Mouse (Mus musculus) spleen, postnatal 14 days (tissue): ENCODE results near the gene Pirb.
A peak's percentile ranks its signal among the peaks of the same experiment; 100 is the strongest.

Experiments
- DNase-seq, 2 experiments: peaks; one replicate each; pipeline ENCODE4 v3.0.0; 2021 to 2022; ENCODE audit warnings: low spot score in 2 of 2

Gene Pirb

DNA sequence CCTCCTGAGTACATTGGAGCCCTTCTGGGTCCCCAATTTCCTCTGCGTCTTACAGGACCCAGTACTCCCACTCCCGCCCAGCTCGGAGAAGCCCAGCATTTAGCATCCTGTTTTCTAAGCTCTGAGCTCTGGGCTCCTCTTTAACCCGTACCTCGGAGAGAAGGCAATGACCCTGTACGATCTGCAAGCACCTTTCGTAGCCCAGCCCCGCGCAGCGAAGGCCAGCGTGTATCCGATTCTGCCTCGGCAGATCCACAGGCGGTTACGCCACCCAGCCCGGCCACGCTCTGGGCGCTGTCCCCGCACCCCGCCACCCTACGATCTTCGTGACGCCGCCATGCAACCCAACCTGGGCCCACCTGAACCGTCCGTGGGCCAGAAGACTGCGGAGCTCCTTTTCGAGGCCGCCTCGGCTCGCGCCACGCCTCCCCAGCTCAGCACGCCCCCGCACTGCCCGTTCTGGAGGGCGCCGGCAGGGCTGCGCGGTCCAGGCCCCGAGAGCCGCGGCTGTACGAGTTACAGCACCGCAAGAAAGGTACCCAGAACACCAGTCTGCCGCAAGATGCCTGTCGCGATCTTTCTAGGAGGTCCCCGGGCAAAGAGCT lies 27.7 kb downstream of the Pirb start, which contains the start of gene Tsen34:
Gene Tsen34, plus strand, starts transcription at position 482 of the 605 bp plus-strand sequence.
- no peak for DNase-seq

DNA sequence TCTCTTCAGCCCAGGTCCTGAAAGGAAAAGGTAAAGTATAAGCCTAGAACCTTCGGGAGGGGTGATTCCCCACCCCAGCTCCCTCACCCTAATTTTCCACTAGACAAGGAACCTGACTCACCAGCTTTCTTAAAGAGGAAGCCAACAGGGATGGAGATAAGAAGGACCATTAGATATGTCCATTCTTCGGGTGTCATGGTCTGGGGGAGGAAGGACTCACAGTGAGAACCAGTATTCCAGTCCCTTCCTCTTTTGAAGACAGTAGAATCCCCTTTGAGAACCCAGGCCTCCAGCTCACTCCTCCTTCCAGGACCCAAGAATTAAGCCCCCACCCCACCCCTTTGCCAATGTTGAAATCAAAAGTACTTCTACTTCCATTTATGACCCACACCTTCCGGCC lies 28.3 kb downstream of the Pirb start:
- no peak for DNase-seq

DNA sequence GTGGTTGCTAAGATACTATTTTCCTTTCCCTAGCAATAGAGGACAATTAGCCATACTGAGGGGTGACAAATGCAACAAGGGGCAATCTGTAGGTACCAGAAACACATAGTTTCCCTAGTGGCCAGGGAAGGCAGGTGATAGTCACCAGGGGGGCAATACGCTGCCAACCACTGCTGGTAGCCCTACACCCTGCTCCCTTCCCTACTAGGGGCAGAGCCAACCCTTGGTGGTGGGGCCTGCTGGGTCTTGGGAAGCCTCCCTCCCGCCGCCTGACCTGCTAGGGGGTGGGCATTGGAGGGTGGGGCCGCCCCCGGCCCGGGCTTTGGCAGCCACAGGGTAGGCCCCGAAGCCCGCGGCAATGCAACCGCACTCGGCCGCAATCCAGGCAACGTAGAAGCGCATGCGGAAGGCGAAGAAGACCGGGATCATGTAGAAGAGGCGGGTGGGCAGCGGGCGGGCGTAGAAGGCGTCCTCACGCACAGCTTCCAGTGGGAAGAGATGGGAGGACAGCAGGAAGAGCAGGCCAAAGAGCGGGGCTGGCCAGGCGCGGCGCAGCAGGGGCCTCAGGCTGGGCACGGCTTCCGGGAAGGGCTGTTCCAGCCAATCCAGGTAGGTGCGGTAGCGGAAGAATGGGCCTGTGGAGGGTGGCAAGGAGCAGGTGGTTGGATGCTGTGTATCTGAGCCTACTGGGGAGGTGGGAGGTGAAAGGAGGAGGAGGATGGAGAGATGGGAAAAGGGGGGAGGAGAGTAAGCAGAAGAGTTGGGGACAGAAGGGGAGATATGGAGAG lies 34.6 kb downstream of the Pirb start:
- no peak for DNase-seq

DNA sequence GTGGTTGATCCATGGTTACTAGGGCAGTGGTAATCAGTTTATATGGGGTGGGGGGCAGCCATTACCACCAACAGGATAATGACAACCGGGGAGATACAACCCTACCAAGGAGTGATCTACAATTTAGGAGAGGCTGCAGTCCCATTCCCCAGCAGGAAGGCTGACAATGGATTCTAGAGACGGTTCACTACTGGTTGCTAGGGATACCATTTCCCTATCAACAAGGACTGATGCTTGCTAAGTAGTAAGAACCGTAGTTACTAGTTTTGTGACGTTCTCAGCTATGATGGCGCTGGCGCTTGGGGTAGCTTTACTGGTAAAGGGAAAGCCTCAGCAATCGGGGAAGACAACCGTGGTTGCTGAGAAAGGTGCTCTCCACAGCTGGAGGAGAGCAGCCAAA lies 35.5 kb downstream of the Pirb start:
- DNase-seq = no peak

DNA sequence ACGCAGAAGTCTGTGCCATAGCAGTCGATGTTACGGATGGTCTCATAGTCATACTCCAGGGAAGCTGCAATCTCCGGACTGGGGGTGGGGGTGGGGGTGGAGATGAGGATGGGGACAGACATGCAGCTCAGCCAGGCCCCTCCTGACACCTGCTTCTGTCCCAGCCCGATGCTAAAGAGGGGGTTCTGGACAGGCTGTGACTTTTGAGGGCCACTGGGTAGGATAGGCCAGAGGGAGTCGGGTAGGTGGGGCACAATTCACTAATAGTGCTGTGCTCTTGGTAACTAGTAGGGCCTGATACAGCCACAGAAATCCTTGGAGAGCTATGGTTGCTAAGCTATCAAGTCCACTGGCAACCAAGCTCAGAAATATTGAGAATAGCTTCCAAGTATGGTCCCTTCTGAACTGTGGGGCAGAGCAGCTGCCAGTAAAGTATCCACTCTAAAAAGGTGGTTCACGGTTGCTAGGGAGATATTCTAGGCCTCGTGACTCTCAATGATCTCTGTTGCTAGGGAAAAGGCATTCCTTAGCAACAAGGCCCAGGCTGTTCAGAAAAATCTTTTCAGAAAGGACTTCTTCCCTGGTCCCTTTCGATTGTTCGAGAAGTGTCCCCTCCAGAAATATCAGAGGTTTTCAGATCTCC lies 36.2 kb downstream of the Pirb start:
- DNase-seq = no peak

DNA sequence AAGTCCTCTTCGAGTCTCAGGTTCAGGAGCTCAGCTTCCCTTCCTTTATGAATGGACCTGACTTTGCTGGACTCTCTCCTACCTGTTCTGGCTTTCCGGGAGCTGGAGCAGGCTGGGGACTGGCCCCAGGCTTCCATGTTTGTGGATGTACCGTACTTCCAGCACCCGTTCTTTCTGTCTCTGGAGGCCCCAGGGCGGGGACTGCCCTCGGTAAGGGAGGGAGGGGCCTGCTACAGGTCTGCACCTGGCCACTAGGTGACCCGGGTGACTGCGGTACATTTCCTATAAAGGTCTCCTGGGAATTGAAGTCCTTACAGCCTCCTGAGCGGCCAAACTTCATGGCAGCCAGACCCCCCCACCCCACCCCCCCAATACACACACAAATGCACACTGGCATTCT lies 42.8 kb downstream of the Pirb start, which contains the start of gene Tmc4:
Gene Tmc4, minus strand, starts transcription at position 212 of the 400 bp plus-strand sequence.
- DNase-seq = no peak

DNA sequence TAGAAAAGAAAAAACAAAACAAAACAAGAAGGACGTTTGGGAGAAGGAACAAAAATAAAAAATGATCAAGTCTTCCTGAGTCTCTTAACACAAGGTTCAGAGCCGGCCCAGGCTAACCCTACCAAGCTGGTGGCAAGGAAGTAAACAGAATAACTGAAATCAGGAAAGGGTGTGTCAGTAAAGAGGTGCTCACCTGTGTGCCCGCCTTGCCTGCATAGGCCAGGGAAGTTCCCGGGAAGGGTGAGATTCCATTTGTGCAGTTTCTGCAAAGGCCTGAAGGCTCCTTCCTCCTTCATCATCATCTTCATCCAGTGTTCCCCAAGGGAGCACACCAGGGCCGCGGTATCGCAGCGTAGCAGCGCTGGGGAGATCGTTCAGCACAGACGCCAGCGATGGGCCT lies 43.8 kb downstream of the Pirb start:
- no peak for DNase-seq

DNA sequence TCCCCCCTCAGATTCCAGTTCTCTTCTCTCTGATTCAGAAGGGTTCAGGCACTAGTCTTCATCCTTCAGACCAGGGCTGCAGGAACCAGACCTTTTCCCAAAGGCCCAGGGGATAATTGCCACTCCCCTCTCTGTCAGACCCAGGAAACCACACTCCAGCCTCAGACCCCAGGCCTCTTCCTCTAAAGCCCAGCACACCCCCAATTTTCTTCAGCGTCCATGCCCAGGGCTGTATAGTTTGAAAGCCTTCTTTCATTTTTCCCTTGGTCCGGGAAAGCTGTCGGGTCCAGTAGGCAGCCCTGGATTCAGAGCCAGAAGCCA lies 45.0 kb downstream of the Pirb start:
- DNase-seq = no peak

DNA sequence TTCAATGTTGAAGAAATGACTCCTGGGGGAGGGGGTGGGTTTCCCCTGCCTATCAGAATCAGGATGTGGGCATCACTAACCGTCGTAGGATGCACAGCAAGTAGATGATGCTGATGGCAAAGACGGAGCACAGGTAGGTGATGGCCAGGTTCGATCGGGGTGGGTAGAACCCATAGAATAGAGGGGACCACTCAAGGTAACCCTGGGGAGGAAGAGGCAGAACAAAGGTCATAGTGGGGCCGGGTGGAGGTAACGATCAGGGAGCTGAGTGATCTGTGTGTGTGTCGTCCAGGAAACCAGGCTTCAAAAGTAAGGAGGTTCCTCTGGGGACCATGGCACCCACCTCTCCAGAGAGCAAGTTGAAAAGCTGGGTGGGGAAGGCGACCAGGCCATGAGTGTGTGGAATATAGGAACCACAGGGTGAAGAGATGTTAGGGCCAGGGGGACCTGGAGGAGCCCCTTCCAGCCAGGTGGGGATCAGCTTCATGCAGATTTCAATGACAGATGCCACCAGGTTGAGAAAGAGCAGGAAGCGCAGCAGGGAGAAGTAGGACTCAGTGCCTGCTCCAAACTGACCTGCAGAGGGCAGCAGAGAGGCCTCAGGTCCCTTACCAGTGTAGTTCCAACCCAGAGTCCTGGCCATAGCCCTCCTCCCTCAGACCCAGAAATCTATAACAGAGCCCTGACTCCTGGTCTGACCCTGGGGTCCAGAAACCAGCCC lies 45.5 kb downstream of the Pirb start:
- peak; percentile 59 to 80 for DNase-seq

DNA sequence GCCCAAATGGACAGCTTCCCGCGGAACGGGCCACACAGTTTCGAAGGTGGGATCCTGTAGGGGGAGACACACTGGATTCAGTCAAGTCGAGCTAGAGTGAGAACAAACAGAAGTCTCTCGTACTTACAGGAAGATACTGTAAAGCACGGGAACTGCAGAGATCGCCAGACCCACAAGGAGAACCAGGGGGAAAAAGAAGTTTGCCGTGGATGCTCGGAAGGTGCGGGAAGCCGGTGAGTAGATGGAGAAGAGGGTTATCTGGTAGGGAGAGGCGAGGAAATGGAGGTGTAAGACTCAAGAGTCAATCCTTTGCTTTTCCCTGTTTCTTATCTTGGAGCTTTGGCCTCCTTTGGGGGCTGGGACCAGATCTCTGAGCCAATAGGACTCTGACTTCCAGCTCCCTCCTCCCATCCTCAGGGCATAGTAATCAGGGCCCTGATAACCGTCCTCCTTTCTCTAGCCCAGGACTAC lies 53.2 kb downstream of the Pirb start:
- DNase-seq = no peak

DNA sequence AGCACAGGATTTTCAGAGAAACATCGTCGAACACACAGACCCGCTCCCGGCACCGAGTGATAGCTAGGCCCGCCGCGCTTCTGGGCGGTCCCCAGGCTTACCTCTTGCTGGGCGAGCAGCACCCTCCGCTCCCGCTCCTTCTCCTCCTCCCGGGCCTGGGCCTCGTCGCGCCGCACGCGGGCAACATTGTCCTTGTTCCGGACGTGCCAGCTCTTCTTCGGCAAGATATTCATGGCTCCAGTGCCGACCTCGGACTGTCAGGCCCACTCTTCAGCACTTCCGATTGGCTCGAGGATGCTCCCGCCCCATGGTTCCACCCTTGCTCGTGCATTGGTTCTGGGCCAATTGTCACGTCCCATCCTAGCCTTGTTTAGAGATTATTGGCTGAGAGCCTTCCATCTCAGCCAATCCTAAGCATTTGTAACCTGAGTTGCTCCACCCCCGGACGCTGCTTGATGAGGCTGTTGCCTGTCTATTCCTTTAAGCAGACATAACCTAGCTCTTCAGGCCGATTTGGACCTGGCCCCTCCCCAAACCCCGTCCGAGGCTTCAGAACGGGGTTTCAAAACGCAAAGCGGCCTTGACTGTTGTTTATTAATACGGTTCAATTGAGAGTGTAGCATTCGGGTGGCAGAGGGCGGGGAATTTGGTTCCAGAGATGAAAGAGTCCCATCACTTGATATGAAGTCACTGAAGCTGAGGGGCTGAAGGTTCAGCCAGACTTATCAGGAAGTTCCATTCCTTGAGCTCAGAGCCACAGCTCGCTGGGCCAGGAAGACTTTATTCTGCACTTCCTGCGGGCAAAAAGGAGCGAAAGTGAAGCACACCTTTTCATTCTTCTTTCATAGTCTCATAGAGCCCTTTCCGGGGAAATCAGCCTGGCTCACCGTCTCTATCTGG lies 54.7 kb downstream of the Pirb start, which contains the start of gene Leng1:
Gene Leng1, minus strand, starts transcription at position 626 of the 900 bp plus-strand sequence.
- peak; percentile 84 to 86 for DNase-seq

DNA sequence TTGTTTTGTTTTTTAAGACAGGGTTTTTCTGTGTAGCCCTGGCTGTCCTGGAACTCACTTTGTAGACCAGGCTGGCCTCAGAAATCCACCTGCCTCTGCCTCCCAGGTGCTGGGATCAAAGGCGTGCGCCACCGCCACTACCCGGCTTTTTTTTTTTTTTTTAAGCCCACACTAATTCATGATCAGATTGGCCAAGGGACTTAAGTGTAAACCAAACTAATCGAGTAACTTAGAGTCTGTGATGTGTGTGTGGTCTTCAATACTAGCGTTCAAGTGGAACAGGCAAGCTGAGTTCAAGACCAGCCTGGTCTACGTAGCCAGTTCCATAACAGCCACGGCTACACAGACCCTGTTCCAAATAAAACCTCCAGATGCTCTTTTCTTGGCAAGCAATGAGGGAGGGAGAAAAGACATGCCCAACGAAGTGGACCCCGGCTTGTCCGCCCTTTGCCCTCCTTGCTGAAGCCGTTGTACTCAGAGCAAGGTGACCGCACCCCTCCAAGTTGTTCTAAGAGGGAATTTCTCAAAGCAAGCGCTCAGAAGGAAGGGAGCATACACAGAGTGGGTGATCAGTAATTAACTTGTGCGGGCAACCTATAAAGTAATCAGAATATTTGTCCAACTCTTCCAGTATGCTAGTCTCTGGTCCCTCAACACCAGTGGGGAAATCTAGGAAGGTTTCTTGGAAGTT lies 55.5 kb downstream of the Pirb start:
- DNase-seq = no peak
